9 mouse cellular contexts compared by ENCODE assay signal in genomic region chr2:122638029-122638428, GRCm38 (mm10). TPM values are rescaled to one million over a fixed set of nuclear protein-coding genes. Genes with fewer than 3 reads are reported as not detected.
DNase-seq lines count a peak whose midpoint lies in the region; ATAC-seq and TF ChIP-seq lines count a peak whose summit lies in the region.
"Had no signal": no experiment of that assay in that cellular context is flagged by ENCODE, and none has a peak within 500 bp of the region (broad histone marks: within the 10 kb centered on the region; RNA-seq: fewer than 3 reads in every experiment).

No protein-coding gene starts in this region.

- intact Hi-C loops in left cerebral cortex, postnatal 10 days (cut with DNase I), result loop anchor here (10.0 kb wide), 1 partner anchor 117 kb away; no protein-coding TSS in a partner anchor

- no peaks in the 10 kb centered on the region for H3K27me3 ChIP-seq in kidney, postnatal 0 days (ENCODE audit: insufficient read depth, low read length)
- peaks cover 14% of the 10 kb centered on the region for H3K27me3 ChIP-seq in embryonic facial prominence, embryonic 14.5 days (replicated peaks; ENCODE audit: control insufficient read depth, insufficient read depth, low read length)
- no peaks in the 10 kb centered on the region for H3K27me3 ChIP-seq in intestine, embryonic 16.5 days (replicated peaks; ENCODE audit: control insufficient read depth, insufficient read depth, low read length)
- peaks cover 5% of the 10 kb centered on the region; the same call in 1 of the 2 replicates for H3K27me3 ChIP-seq in midbrain, postnatal 0 days (ENCODE audit: insufficient read depth, low read length)
- H3K27me3 ChIP-seq: Patski had no signal

- no peaks in the 10 kb centered on the region for H3K9me3 ChIP-seq in kidney, postnatal 0 days (replicated peaks; ENCODE audit: low read length)
- no peaks in the 10 kb centered on the region for H3K9me3 ChIP-seq in embryonic facial prominence, embryonic 14.5 days (ENCODE audit: control insufficient read depth, low read length)
- no peaks in the 10 kb centered on the region for H3K9me3 ChIP-seq in intestine, embryonic 16.5 days (ENCODE audit: control insufficient read depth, low read length)
- H3K9me3 ChIP-seq in midbrain, postnatal 0 days (ENCODE audit: low read length), result no peaks in the 10 kb centered on the region

- H3K4me3 ChIP-seq in kidney, postnatal 0 days (replicated peaks; ENCODE audit: low read depth, low read length), result peak overlapping the region; percentile 28
- peak overlapping the region; percentile 41 for H3K4me3 ChIP-seq in embryonic facial prominence, embryonic 14.5 days (ENCODE audit: low read depth, low read length)
- peak overlapping the region; percentile 55 for H3K4me3 ChIP-seq in intestine, embryonic 16.5 days (ENCODE audit: low read length)
- H3K4me3 ChIP-seq in midbrain, postnatal 0 days (ENCODE audit: low read depth, low read length), result peak overlapping the region; percentile 34

- no peak overlapping the region for H3K9ac ChIP-seq in kidney, postnatal 0 days (ENCODE audit: low read depth, low read length)
- H3K9ac ChIP-seq in embryonic facial prominence, embryonic 14.5 days (ENCODE audit: low read depth, low read length), result peak overlapping the region; percentile 58; the same call in 1 of the 2 replicates
- peak overlapping the region; percentile 66 for H3K9ac ChIP-seq in intestine, embryonic 16.5 days (ENCODE audit: low read depth, low read length)
- no peak overlapping the region for H3K9ac ChIP-seq in midbrain, postnatal 0 days (replicated peaks; ENCODE audit: low read length, poor library complexity, severe bottlenecking)

- ATAC-seq in kidney, postnatal 0 days (replicated peaks; ENCODE audit: low FRiP score, low read depth), result no peak
- ATAC-seq in embryonic facial prominence, embryonic 14.5 days (ENCODE audit: low read depth), result no peak
- ATAC-seq in intestine, embryonic 16.5 days, result no peak
- ATAC-seq in midbrain, postnatal 0 days (ENCODE audit: low FRiP score), result no peak

- H3K4me1 ChIP-seq in kidney, postnatal 0 days (replicated peaks; ENCODE audit: insufficient read depth, low read length), result no peaks in the 10 kb centered on the region
- H3K4me1 ChIP-seq in embryonic facial prominence, embryonic 14.5 days (ENCODE audit: control insufficient read depth, insufficient read depth, low read length), result no peaks in the 10 kb centered on the region
- no peaks in the 10 kb centered on the region for H3K4me1 ChIP-seq in intestine, embryonic 16.5 days (ENCODE audit: control insufficient read depth, insufficient read depth, low read length)
- H3K4me1 ChIP-seq in midbrain, postnatal 0 days (ENCODE audit: insufficient read depth, low read length), result no peaks in the 10 kb centered on the region

- peak overlapping the region; percentile 66 for H3K4me2 ChIP-seq in kidney, postnatal 0 days (ENCODE audit: low read length)
- peak overlapping the region; percentile 78 for H3K4me2 ChIP-seq in embryonic facial prominence, embryonic 14.5 days (ENCODE audit: low read depth, low read length)
- H3K4me2 ChIP-seq in intestine, embryonic 16.5 days (ENCODE audit: low read depth, low read length), result peak overlapping the region; percentile 88
- peak overlapping the region; percentile 62 for H3K4me2 ChIP-seq in midbrain, postnatal 0 days (ENCODE audit: low read depth, low read length, poor library complexity, severe bottlenecking)

- no peak overlapping the region for H3K27ac ChIP-seq in kidney, postnatal 0 days
- H3K27ac ChIP-seq in embryonic facial prominence, embryonic 14.5 days (replicated peaks; ENCODE audit: low read depth, low read length), result no peak overlapping the region
- no peak overlapping the region for H3K27ac ChIP-seq in intestine, embryonic 16.5 days (ENCODE audit: low read length)
- H3K27ac ChIP-seq in midbrain, postnatal 0 days (ENCODE audit: low read depth, low read length), result no peak overlapping the region

- no peak for TF ChIP-seq CTCF in kidney, postnatal 0 days (IDR thresholded peaks at IDR 0.05; ENCODE audit: low read depth)
- TF ChIP-seq CTCF in midbrain, postnatal 0 days (IDR thresholded peaks at IDR 0.05), result no peak

- 40% methylated on average over 12 of the region's 12 CpGs for WGBS in kidney, postnatal 0 days
- 29% methylated on average over 12 of the region's 12 CpGs for WGBS in embryonic facial prominence, embryonic 14.5 days
- 34% methylated on average over 12 of the region's 12 CpGs for WGBS in intestine, embryonic 16.5 days
- 30% methylated on average over 12 of the region's 12 CpGs for WGBS in midbrain, postnatal 0 days

- no peak for DNase-seq in kidney, postnatal 0 days (ENCODE audit: low spot score)
- DNase-seq in kidney, postnatal 4 days, result no peak
- no peak for DNase-seq in embryonic facial prominence, embryonic 14.5 days (ENCODE audit: low spot score)
- DNase-seq in midbrain, postnatal 0 days (ENCODE audit: low spot score), result no peak
- no peak for DNase-seq in left cerebral cortex, postnatal 10 days (ENCODE audit: extremely low spot score in 1 of 2, low spot score in 2 of 2)
- DNase-seq in c-Kit-positive CD71-positive TER-119-positive erythroid progenitor cells, embryonic 14.5 days (ENCODE audit: low spot score), result no peak
- no peak for DNase-seq in adrenal gland, adult 18-20 months (ENCODE audit: low spot score in 2 of 2)

- H3K36me3 ChIP-seq in kidney, postnatal 0 days (ENCODE audit: insufficient read depth, low read length), result 0 out of 2 replicates have a peak, but pooled peaks cover 8% of the 10 kb centered on the region
- peaks cover 6% of the 10 kb centered on the region; the same call in 1 of the 2 replicates for H3K36me3 ChIP-seq in embryonic facial prominence, embryonic 14.5 days (ENCODE audit: control insufficient read depth, insufficient read depth, low read length)
- H3K36me3 ChIP-seq in intestine, embryonic 16.5 days (ENCODE audit: control insufficient read depth, insufficient read depth, low read length), result 0 out of 2 replicates have a peak, but pooled peaks cover 2% of the 10 kb centered on the region
- peaks cover 6% of the 10 kb centered on the region; the same call in 1 of the 2 replicates for H3K36me3 ChIP-seq in midbrain, postnatal 0 days (ENCODE audit: insufficient read depth, low read length)

RNA-seq across cellular contexts. Expression of gene AA467197, which starts 1.2 kb away (rescaled TPM):
- polyA plus RNA-seq in kidney, postnatal 0 days (2015; fragmentation: Nextera tagmentation; extraction: Ambion mirVana), result 0.26 and 0.34 TPM in 2 replicates
- 0.47 TPM in 1 of 2 replicates, not detected in the other for polyA plus RNA-seq in embryonic facial prominence, embryonic 14.5 days (2014; fragmentation: Nextera tagmentation; extraction: Ambion mirVana)
- polyA plus RNA-seq in intestine, embryonic 16.5 days (2015; fragmentation: Nextera tagmentation; extraction: Ambion mirVana), result 8.7 and 10.1 TPM in 2 replicates
- 1.0 TPM in 1 of 2 replicates, not detected in the other for total RNA-seq in midbrain, postnatal 0 days (2014; rRNA removed)
- polyA plus RNA-seq in midbrain, postnatal 0 days (2015; fragmentation: Nextera tagmentation; extraction: Ambion mirVana), result 0.47 and 1.0 TPM in 2 replicates
- under 1 TPM in 1 of 2 experiments, not detected in 1; 0.99 TPM for total RNA-seq in left cerebral cortex, postnatal 10 days (2021)
- 1 to 10 TPM; 1.2 to 3.2 TPM for total RNA-seq in adrenal gland, adult 18-20 months (2021)

RNA-seq across cellular contexts. Expression of gene Gatm, which starts 26.9 kb away (rescaled TPM):
- 270 and 317 TPM in 2 replicates for polyA plus RNA-seq in kidney, postnatal 0 days (2015; fragmentation: Nextera tagmentation; extraction: Ambion mirVana)
- polyA plus RNA-seq in embryonic facial prominence, embryonic 14.5 days (2014; fragmentation: Nextera tagmentation; extraction: Ambion mirVana), result 97.0 and 127 TPM in 2 replicates
- 22.3 and 22.8 TPM in 2 replicates for polyA plus RNA-seq in intestine, embryonic 16.5 days (2015; fragmentation: Nextera tagmentation; extraction: Ambion mirVana)
- 44.9 and 55.5 TPM in 2 replicates for total RNA-seq in midbrain, postnatal 0 days (2014; rRNA removed)
- polyA plus RNA-seq in midbrain, postnatal 0 days (2015; fragmentation: Nextera tagmentation; extraction: Ambion mirVana), result 68.4 and 72.1 TPM in 2 replicates
- total RNA-seq in left cerebral cortex, postnatal 10 days (2021), result 10 to 100 TPM; 64.7 to 71.5 TPM
- 1 to 10 TPM; 5.5 to 6.1 TPM for total RNA-seq in adrenal gland, adult 18-20 months (2021)

Comparison
In these comparisons a context has a peak if more than half of its experiments do, and no peak if none do; other contexts are left out.
1. H3K9ac ChIP-seq: peak in embryonic facial prominence, embryonic 14.5 days (single experiment) and intestine, embryonic 16.5 days (single experiment); none in kidney, postnatal 0 days (single experiment) and midbrain, postnatal 0 days (single experiment).
2. Peak in every context shown above with its lines, with median percentiles within 50 percentile points of each other: H3K4me2 ChIP-seq and H3K4me3 ChIP-seq.